Mouse (Mus musculus) MEL (cell line): ENCODE results near the gene Zfp568. TPM values are rescaled to one million over a fixed set of nuclear protein-coding genes. Genes with fewer than 3 reads are reported as not detected.
A peak's percentile ranks its signal among the peaks of the same experiment; 100 is the strongest.

Experiments
- DNase-seq: peaks from one replicate; pipeline ENCODE4 v3.0.0; 2011; ENCODE audit warnings: low read depth, low spot score
- H3K27ac ChIP-seq: 2 replicates; pipeline ENCODE4 v1.5.1; 2012; ENCODE audit warnings: low read depth, mild to moderate bottlenecking, control low read depth, low read length, moderate library complexity; ENCODE audit not compliant: control insufficient read depth
- H3K27me3 ChIP-seq, 2 experiments: fragments of 150-350 bp in 1 of 2; sonication (generic) in 1 of 2; 2 replicates each; pipeline ENCODE4 v1.6.1; 2012; ENCODE audit warnings: low read length in 2 of 2, mild to moderate bottlenecking in 2 of 2, improper control_type of control experiment in 1 of 2, moderate library complexity in 1 of 2; ENCODE audit not compliant: insufficient read depth in 2 of 2, control insufficient read depth in 1 of 2
- H3K36me3 ChIP-seq, 2 experiments: 2 replicates each; pipeline ENCODE4 v1.6.1; 2012 to 2014; ENCODE audit warnings: low read length in 2 of 2, improper control_type of control experiment in 1 of 2, inconsistent platforms in 1 of 2, mild to moderate bottlenecking in 1 of 2; ENCODE audit not compliant: insufficient read depth in 2 of 2, control insufficient read depth in 1 of 2
- H3K4me1 ChIP-seq, 2 experiments: fragments of 150-350 bp in 1 of 2; sonication (generic) in 1 of 2; 2 replicates each; pipeline ENCODE4 v1.6.1; 2012; ENCODE audit warnings: low read length in 2 of 2, improper control_type of control experiment in 1 of 2, mild to moderate bottlenecking in 1 of 2; ENCODE audit not compliant: insufficient read depth in 2 of 2, control insufficient read depth in 1 of 2
- H3K4me3 ChIP-seq, 2 experiments: fragments of 150-350 bp in 1 of 2; sonication (generic) in 1 of 2; 2 replicates each; pipeline ENCODE4 v1.5.1; 2012; ENCODE audit warnings: low read depth in 2 of 2, low read length in 2 of 2, mild to moderate bottlenecking in 2 of 2, moderate library complexity in 2 of 2, control low read depth in 1 of 2, improper control_type of control experiment in 1 of 2; ENCODE audit not compliant: control insufficient read depth in 1 of 2, insufficient read depth in 1 of 2
- H3K79me2 ChIP-seq: 2 replicates; pipeline ENCODE4 v1.6.1; 2012; ENCODE audit warnings: mild to moderate bottlenecking, low read length, moderate library complexity; ENCODE audit not compliant: control insufficient read depth, poor library complexity, insufficient read depth
- H3K9ac ChIP-seq: 2 replicates; pipeline ENCODE4 v1.6.1; 2012; ENCODE audit warnings: low read depth, mild to moderate bottlenecking, control low read depth, low read length, moderate library complexity; ENCODE audit not compliant: control insufficient read depth, poor library complexity, severe bottlenecking
- H3K9me3 ChIP-seq: fragments of 150-350 bp; sonication (generic); replicated peaks from 2 replicates; pipeline ENCODE4 v1.6.1; 2012; ENCODE audit warnings: mild to moderate bottlenecking, low read length, improper control_type of control experiment, moderate library complexity; ENCODE audit not compliant: insufficient read depth
- CTCF ChIP-seq, 3 experiments: IDR thresholded peaks in 2 of 3; conservative IDR thresholded peaks in 1 of 3; 2 replicates each; pipeline ENCODE4 v1.5.1; 2011 to 2012; ENCODE audit warnings: low read length in 3 of 3, low read depth in 2 of 3, mild to moderate bottlenecking in 2 of 3, improper control_type of control experiment in 1 of 3, inconsistent platforms in 1 of 3, mixed read lengths in 1 of 3, moderate library complexity in 1 of 3; ENCODE audit not compliant: control insufficient read depth in 1 of 3, insufficient read depth in 1 of 3, poor library complexity in 1 of 3, severe bottlenecking in 1 of 3
- E2F4 ChIP-seq: IDR thresholded peaks from 2 replicates; pipeline ENCODE4 v1.6.1; 2011; ENCODE audit warnings: low read depth, low read length, improper control_type of control experiment, borderline replicate concordance
- ELF1 ChIP-seq: IDR thresholded peaks from 2 replicates; pipeline ENCODE4 v1.6.1; 2014; ENCODE audit warnings: low read depth, mild to moderate bottlenecking, inconsistent platforms, low read length, improper control_type of control experiment, moderate library complexity
- ETS1 ChIP-seq: IDR thresholded peaks from 2 replicates; pipeline ENCODE4 v1.6.1; 2012; ENCODE audit warnings: low read depth, mild to moderate bottlenecking, inconsistent platforms, low read length, improper control_type of control experiment, moderate library complexity
- GABPA ChIP-seq: IDR thresholded peaks from 2 replicates; pipeline ENCODE4 v1.6.1; 2012; ENCODE audit warnings: low read depth, mild to moderate bottlenecking, inconsistent platforms, low read length, improper control_type of control experiment, moderate library complexity
- GATA1 ChIP-seq: IDR thresholded peaks from 2 replicates; pipeline ENCODE4 v1.6.1; 2011; ENCODE audit warnings: low read depth, low read length, improper control_type of control experiment
- JUND ChIP-seq: IDR thresholded peaks from 2 replicates; pipeline ENCODE4 v1.6.1; 2011; ENCODE audit warnings: low read depth, mild to moderate bottlenecking, improper control_type of control experiment, low read length
- MAZ ChIP-seq: IDR thresholded peaks from 2 replicates; pipeline ENCODE4 v1.6.1; 2012; ENCODE audit warnings: low read depth, mild to moderate bottlenecking, inconsistent platforms, low read length, improper control_type of control experiment
- MYC ChIP-seq: IDR thresholded peaks from 2 replicates; pipeline ENCODE4 v1.6.1; 2011; ENCODE audit warnings: low read depth, mild to moderate bottlenecking, low read length, improper control_type of control experiment, moderate library complexity
- NRF1 ChIP-seq: IDR thresholded peaks from 2 replicates; pipeline ENCODE4 v1.6.1; 2014; ENCODE audit warnings: low read depth, mild to moderate bottlenecking, inconsistent platforms, low read length, improper control_type of control experiment, moderate library complexity; ENCODE audit not compliant: poor library complexity, insufficient read depth, severe bottlenecking
- POLR2A ChIP-seq, 2 experiments: IDR thresholded peaks; 2 replicates each; pipeline ENCODE4 v1.6.1; 2011 to 2012; ENCODE audit warnings: low read length in 2 of 2, mild to moderate bottlenecking in 2 of 2, control low read depth in 1 of 2, improper control_type of control experiment in 1 of 2, low read depth in 1 of 2, moderate library complexity in 1 of 2; ENCODE audit not compliant: control insufficient read depth in 1 of 2, insufficient read depth in 1 of 2, poor library complexity in 1 of 2
- POLR2AphosphoS2 ChIP-seq: IDR thresholded peaks from 2 replicates; pipeline ENCODE4 v1.6.1; 2011; ENCODE audit warnings: low read length, improper control_type of control experiment
- RAD21 ChIP-seq: IDR thresholded peaks from 2 replicates; pipeline ENCODE4 v1.6.1; 2011; ENCODE audit warnings: mild to moderate bottlenecking, low read depth, low read length, improper control_type of control experiment
- SMC3 ChIP-seq: IDR thresholded peaks from 2 replicates; pipeline ENCODE4 v1.6.1; 2011; ENCODE audit warnings: low read depth, low read length, improper control_type of control experiment
- USF2 ChIP-seq, 2 experiments: IDR thresholded peaks; 2 replicates each; pipeline ENCODE4 v1.6.1; 2011 to 2012; ENCODE audit warnings: improper control_type of control experiment in 2 of 2, low read length in 2 of 2, borderline replicate concordance in 1 of 2, inconsistent platforms in 1 of 2, low read depth in 1 of 2, mild to moderate bottlenecking in 1 of 2; ENCODE audit not compliant: insufficient read depth in 1 of 2
- ZNF384 ChIP-seq: IDR thresholded peaks from 2 replicates; pipeline ENCODE4 v1.6.1; 2012; ENCODE audit warnings: low read depth, mild to moderate bottlenecking, inconsistent platforms, low read length, improper control_type of control experiment
- polyA plus RNA-seq, 2 experiments: library from polyadenylated mRNA; stranded (reverse) in 1 of 2; unstranded in 1 of 2; fragments of >175 nt in 1 of 2; fragments of >200 nt in 1 of 2; gene quantifications; 2 replicates each; pipeline versions ENCODE4 v1.2.1 to v1.2.4; 2012; ENCODE audit warnings: low replicate concordance in 2 of 2, low read depth in 1 of 2; ENCODE audit not compliant: insufficient read length in 2 of 2, insufficient read depth in 1 of 2, missing spikeins in 1 of 2
- total RNA-seq: library from RNA; depleted of rRNA; stranded (reverse); fragments of 300-350 nt; gene quantifications from 2 replicates; pipeline ENCODE4 v1.2.3, GENCODE M21; 2012

Gene Zfp568
- total and polyA plus RNA-seq, 3 experiments: 12.5 to 141 (median 15.4) TPM

DNA sequence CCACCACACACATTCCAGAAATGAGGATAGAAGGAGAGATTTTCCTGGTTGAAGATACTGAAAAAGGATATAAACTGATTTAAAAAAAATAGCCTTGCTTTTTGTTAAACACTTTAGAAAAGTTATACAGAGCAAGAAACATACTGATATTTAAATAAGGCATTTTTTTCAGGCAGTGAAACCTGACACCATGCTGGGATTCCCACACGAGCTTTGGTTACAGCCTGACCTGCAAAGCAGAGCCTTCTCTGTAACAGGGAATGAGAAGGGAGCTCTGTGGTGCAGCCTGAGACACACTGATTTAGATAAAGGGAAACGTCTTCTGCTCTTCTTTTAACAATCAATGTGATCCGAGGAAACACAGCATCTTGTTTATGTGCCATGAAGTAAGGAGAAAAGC, 69.8 kb downstream of the Zfp568 start:
- H3K36me3 ChIP-seq: peaks cover 0 to 5% of the 10 kb centered on the region in 2 experiments; a peak in 2 of 4 replicates
- no peak for DNase-seq
- H3K79me2 ChIP-seq: no peaks in the 10 kb centered on the region
- no peak overlapping the region for H3K9ac ChIP-seq
- H3K4me1 ChIP-seq: peaks cover 3 to 4% of the 10 kb centered on the region in 2 experiments; a peak in 3 of 4 replicates
- H3K27me3 ChIP-seq: no peaks in the 10 kb centered on the region
- TF ChIP-seq ZNF384 (0 out of 2 replicates have a peak, but pooled peaks have one; percentile 27), ELF1 (no peak)
- TF ChIP-seq, all 39 proteins: peak for 1
- Histone ChIP-seq H3K4me3 (no peak overlapping the region), H3K9me3 (no peaks in the 10 kb centered on the region), H3K27ac (no peak overlapping the region)

DNA sequence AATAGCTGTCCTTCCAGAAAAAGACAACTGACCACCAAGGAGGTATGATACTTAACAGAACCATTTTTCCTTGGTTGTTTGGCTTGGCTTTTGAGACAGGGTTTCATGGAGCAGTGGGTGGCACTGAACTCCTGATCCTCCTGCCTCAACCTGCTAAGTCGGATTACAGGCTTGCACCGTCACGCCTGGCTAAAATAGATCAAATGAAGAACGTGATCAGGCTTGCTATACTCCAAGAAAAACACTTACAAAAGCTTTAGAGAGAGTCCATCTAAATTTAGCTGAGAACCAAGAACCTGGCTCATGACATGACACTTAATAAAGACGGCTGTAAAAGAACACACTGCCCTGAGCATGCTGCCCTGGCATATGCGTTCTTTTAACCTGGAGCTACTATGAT, 76.6 kb downstream of the Zfp568 start:
- Histone ChIP-seq H3K9me3 (no peaks in the 10 kb centered on the region), H3K4me1 (no peaks in the 10 kb centered on the region), H3K9ac (no peak overlapping the region), H3K4me3 (no peak overlapping the region), H3K27me3 (no peaks in the 10 kb centered on the region), H3K27ac (no peak overlapping the region), H3K36me3 (no peaks in the 10 kb centered on the region), H3K79me2 (no peaks in the 10 kb centered on the region)
- DNase-seq: no peak
- TF ChIP-seq MAZ: no peak
- TF ChIP-seq RAD21: no peak
- no peak for TF ChIP-seq MYC
- TF ChIP-seq ETS1: no peak
- TF ChIP-seq POLR2AphosphoS2: no peak
- no peak for TF ChIP-seq USF2 (IDR thresholded peaks at IDR 0.05; ENCODE audit: borderline replicate concordance in 1 of 2, insufficient read depth in 1 of 2, low read depth in 1 of 2, low read length in 2 of 2)
- TF ChIP-seq E2F4: no peak
- no peak for TF ChIP-seq NRF1
- TF ChIP-seq JUND: no peak
- TF ChIP-seq GABPA: no peak

- TF ChIP-seq SMC3: peak; percentile 61
- TF ChIP-seq GATA1: peak; percentile 34; the same call in 1 of the 2 replicates
- TF ChIP-seq POLR2A (IDR thresholded peaks at IDR 0.05; ENCODE audit: control insufficient read depth in 1 of 2, insufficient read depth in 1 of 2, low read depth in 1 of 2, low read length in 2 of 2, poor library complexity in 1 of 2): no peak
- no peak for TF ChIP-seq MYC
- peak; percentile 46 to 59 (median 57); a peak in 5 of 6 replicates for TF ChIP-seq CTCF (IDR thresholded peaks at IDR 0.05 in 2 of 3, conservative IDR thresholded peaks at IDR 0.05 in 1 of 3; ENCODE audit: control insufficient read depth in 1 of 3, insufficient read depth in 1 of 3, low read depth in 2 of 3, low read length in 3 of 3, poor library complexity in 1 of 3, severe bottlenecking in 1 of 3)
- TF ChIP-seq RAD21: peak; percentile 43
- TF ChIP-seq, all 39 proteins: peak for 4
- Histone ChIP-seq H3K79me2 (no peaks in the 10 kb centered on the region), H3K27me3 (no peaks in the 10 kb centered on the region), H3K4me1 (no peaks in the 10 kb centered on the region), H3K27ac (no peak overlapping the region), H3K36me3 (no peaks in the 10 kb centered on the region), H3K9ac (no peak overlapping the region), H3K9me3 (no peaks in the 10 kb centered on the region), H3K4me3 (no peak overlapping the region)
- peak; percentile 67 for DNase-seq
These were observed 78.7 kb downstream of the Zfp568 start for GRCm38 (mm10) chr7:30062478-30062877.
